Mouse (Mus musculus): Measurements from ENCODE around the gene Eif4e2. TPM values are rescaled to one million over a fixed set of nuclear protein-coding genes. Genes with fewer than 3 reads are reported as not detected.

Eif4e2 gene
- polyA plus RNA-seq (2014; fragmentation: Nextera tagmentation; extraction: Ambion mirVana): 129 and 135 TPM in 2 replicates

DNA sequence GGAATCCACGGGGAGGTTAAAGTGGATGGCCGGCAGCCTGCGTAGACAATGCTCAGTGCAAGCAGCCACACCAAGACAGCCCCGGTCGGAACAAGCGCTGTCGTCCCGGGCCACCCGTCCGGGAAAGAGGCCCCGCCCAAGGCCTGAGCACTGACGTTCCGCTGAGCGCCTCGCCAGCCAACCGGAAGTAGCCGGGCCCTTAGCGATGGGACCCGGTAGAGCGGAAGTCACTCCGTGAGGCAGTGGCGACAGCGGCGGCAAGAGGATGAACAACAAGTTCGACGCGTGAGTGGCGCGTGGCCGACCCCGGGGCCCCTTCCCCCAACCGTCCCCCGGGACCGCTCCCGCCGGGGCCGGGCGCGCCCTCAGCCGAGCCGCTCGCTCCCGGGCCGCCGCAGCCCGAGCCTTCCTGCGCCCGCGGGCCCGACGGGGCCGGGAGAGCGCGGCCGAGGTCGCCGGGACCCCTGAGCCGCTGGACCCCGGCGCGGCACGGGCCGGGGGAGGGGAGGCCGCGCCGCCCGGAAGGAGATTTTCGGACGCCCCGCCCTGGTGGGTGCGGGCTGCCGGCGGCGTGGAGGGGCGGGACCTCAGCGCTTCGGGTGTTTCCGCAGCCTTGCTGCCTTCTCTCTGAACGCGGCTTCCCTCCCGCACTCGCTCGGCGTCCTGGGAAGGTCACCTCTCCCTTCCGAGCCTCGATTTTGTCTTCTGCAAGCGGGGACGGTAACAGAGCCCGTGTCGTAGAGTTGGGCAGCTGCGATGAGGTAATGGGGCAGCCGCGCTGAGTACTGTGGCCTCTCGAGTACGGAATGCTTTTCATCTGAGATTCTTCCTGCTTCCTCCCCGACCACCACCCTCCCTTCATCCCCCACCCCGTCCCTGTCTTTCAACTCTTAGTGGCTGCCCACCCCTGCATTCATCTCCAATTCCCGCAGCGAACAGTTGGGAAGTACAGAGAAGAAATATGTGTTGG, at the start of gene Eif4e2:
Gene Eif4e2, plus strand, starts transcription at position 180 of the 970 bp plus-strand sequence.
- DNase-seq (ENCODE audit: low spot score) (peak; percentile 97), ATAC-seq (ENCODE audit: insufficient read depth, low FRiP score, low TSS enrichment) (peak; percentile 97)
- H3K27me3 ChIP-seq (ENCODE audit: control insufficient read depth, insufficient read depth, low read length): no peaks in the 10 kb centered on the region
- no peaks in the 10 kb centered on the region for H3K9me3 ChIP-seq (ENCODE audit: control insufficient read depth, low read length)
- peak within 1 kb of the TSS; percentile 90 for H3K9ac ChIP-seq (ENCODE audit: low read length)
- peak within 1 kb of the TSS; percentile 97 for H3K27ac ChIP-seq (ENCODE audit: low read depth, low read length)
- under 1% methylated on average over 57 of the region's 99 CpGs for WGBS
- H3K4me1 ChIP-seq (ENCODE audit: control insufficient read depth, insufficient read depth, low read length): peaks cover 13% of the 10 kb centered on the region
- peak within 1 kb of the TSS; percentile 62 for H3K4me2 ChIP-seq (ENCODE audit: low read depth)
- no peaks in the 10 kb centered on the region for H3K36me3 ChIP-seq (ENCODE audit: control insufficient read depth, insufficient read depth, low read length)
- H3K4me3 ChIP-seq (ENCODE audit: low read depth, low read length): peak within 1 kb of the TSS; percentile 76

DNA sequence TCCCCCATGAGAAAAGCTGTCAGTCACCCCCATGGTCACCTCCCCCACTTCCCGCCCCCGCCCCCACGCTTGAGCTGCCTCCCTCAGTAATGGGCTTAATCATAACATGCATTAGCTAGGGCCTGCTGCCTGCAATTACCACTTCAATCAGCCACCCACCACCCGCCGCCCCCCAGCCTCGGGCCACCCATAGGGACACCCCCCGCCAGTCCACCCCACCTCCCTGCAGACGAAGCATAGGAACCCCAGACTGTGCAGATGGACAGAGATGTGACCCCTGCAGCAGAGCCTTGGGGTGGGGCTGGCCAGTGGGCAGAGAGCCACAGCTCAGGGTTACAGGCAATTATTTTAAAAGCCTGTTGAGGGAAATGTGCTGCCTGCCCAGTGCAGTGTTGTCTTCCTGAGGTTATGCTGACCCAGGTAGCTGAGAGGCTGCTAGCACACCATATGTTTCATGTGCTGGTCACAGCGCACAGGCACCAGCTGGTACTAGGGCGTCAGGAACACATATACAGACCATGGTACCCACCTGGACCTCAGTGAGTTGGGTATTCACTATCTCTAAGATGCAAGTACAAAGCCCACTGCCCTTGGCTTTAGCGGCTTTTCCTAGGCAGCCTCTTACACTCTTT, 49.4 kb upstream of the Eif4e2 start:
- peak; percentile 23; the same call in 1 of the 2 replicates for ATAC-seq (ENCODE audit: insufficient read depth, low FRiP score, low TSS enrichment)
- no peak for DNase-seq (ENCODE audit: low spot score)
- no peak overlapping the region for H3K4me3 ChIP-seq (ENCODE audit: low read depth, low read length)
- H3K9me3 ChIP-seq (ENCODE audit: control insufficient read depth, low read length): no peaks in the 10 kb centered on the region
- H3K27me3 ChIP-seq (ENCODE audit: control insufficient read depth, insufficient read depth, low read length): peaks cover 10% of the 10 kb centered on the region
- no peak overlapping the region for H3K9ac ChIP-seq (ENCODE audit: low read length)
- H3K4me2 ChIP-seq (ENCODE audit: low read depth): no peak overlapping the region
- H3K36me3 ChIP-seq (ENCODE audit: control insufficient read depth, insufficient read depth, low read length): no peaks in the 10 kb centered on the region
- H3K27ac ChIP-seq (ENCODE audit: low read depth, low read length): no peak overlapping the region
- H3K4me1 ChIP-seq (ENCODE audit: control insufficient read depth, insufficient read depth, low read length): no peaks in the 10 kb centered on the region
- 35% methylated on average over 11 of the region's 11 CpGs for WGBS

DNA sequence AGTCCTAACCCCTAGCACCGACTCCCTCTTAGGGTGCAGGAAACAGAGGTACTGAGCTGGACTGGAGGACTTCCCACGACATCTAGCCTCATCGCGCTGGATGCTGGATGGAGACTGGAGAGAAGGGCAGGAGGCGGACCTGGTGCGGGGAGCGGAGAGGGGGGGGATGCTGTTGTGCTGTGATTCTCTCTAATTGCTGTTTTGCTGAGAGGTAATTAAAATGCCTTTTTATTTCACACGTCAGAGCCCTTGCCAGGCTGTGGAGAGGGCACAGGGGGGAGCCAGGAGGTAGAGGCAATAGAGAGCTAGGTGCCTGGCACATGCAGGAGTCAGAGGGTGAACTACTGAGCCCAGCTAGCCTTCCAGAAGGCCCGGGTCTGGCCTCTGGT, 48.9 kb upstream of the Eif4e2 start:
- ATAC-seq (ENCODE audit: insufficient read depth, low FRiP score, low TSS enrichment): no peak
- Histone ChIP-seq H3K27me3 (ENCODE audit: control insufficient read depth, insufficient read depth, low read length) (peaks cover 10% of the 10 kb centered on the region), H3K4me2 (ENCODE audit: low read depth) (no peak overlapping the region), H3K36me3 (ENCODE audit: control insufficient read depth, insufficient read depth, low read length) (no peaks in the 10 kb centered on the region), H3K9me3 (ENCODE audit: control insufficient read depth, low read length) (no peaks in the 10 kb centered on the region), H3K9ac (ENCODE audit: low read length) (no peak overlapping the region), H3K4me3 (ENCODE audit: low read depth, low read length) (no peak overlapping the region), H3K4me1 (ENCODE audit: control insufficient read depth, insufficient read depth, low read length) (no peaks in the 10 kb centered on the region; the same call in 1 of the 2 replicates), H3K27ac (ENCODE audit: low read depth, low read length) (no peak overlapping the region)
- no peak for DNase-seq (ENCODE audit: low spot score)
- 39% methylated on average over 9 of the region's 9 CpGs for WGBS

DNA sequence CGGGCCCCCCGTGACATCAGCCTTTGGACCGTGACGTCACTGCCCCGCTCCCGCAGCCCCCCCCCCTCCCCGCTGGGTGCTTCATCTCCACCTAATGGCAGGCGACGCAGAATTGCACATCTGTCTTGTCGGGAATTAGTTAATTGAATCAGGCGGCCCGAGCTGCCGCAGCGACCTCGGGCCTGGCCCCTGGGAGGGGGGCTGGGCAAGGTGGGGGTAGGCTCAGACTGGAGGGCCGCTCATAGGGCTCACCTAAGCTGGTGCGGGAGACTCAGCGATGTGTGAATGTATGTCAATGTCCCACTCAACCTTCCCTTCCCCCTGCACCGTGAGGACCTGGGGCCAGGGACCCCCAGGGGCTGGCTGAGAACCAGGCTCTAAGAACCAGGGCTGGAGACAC, 43.3 kb upstream of the Eif4e2 start:
- 10% methylated on average over 18 of the region's 19 CpGs for WGBS
- no peaks in the 10 kb centered on the region; the same call in 1 of the 2 replicates for H3K27me3 ChIP-seq (ENCODE audit: control insufficient read depth, insufficient read depth, low read length)
- ATAC-seq (ENCODE audit: insufficient read depth, low FRiP score, low TSS enrichment) (peak; percentile 60), DNase-seq (ENCODE audit: low spot score) (peak; percentile 42)
- no peak overlapping the region; the same call in 1 of the 2 replicates for H3K4me2 ChIP-seq (ENCODE audit: low read depth)
- H3K27ac ChIP-seq (ENCODE audit: low read depth, low read length): peak overlapping the region; percentile 11; the same call in 1 of the 2 replicates
- no peak overlapping the region for H3K9ac ChIP-seq (ENCODE audit: low read length)
- H3K9me3 ChIP-seq (ENCODE audit: control insufficient read depth, low read length): no peaks in the 10 kb centered on the region
- no peaks in the 10 kb centered on the region for H3K36me3 ChIP-seq (ENCODE audit: control insufficient read depth, insufficient read depth, low read length)
- H3K4me3 ChIP-seq (ENCODE audit: low read depth, low read length): no peak overlapping the region
- H3K4me1 ChIP-seq (ENCODE audit: control insufficient read depth, insufficient read depth, low read length): peaks cover 7% of the 10 kb centered on the region; the same call in 1 of the 2 replicates

DNA sequence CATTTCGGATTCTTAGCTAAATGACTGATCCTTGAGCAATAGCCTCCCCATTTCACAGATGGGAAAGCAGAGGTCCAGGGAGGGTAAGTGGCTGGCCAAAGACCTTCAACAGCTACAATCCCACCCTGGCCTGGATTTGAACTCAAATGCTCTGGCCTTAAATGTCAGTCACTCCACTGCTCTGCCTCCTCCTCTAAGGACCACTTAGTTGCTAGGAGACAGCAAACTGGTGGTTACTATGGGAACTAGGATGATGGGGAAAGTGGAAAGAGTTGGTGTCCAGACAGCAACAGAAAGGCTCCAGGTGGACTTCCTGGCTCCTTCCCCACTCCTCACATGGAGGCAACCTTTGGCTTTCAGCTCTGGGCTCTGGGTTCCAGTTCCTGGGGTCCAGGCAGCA, 42.4 kb upstream of the Eif4e2 start:
- no peak overlapping the region for H3K27ac ChIP-seq (ENCODE audit: low read depth, low read length)
- DNase-seq (ENCODE audit: low spot score) (no peak), ATAC-seq (ENCODE audit: insufficient read depth, low FRiP score, low TSS enrichment) (no peak)
- H3K9ac ChIP-seq (ENCODE audit: low read length): no peak overlapping the region
- H3K9me3 ChIP-seq (ENCODE audit: control insufficient read depth, low read length): no peaks in the 10 kb centered on the region
- H3K36me3 ChIP-seq (ENCODE audit: control insufficient read depth, insufficient read depth, low read length): no peaks in the 10 kb centered on the region
- H3K27me3 ChIP-seq (ENCODE audit: control insufficient read depth, insufficient read depth, low read length): no peaks in the 10 kb centered on the region
- H3K4me1 ChIP-seq (ENCODE audit: control insufficient read depth, insufficient read depth, low read length): peaks cover 10% of the 10 kb centered on the region; the same call in 1 of the 2 replicates
- 74% methylated on average over 1 of the region's 1 CpGs for WGBS
- H3K4me2 ChIP-seq (ENCODE audit: low read depth): no peak overlapping the region
- no peak overlapping the region for H3K4me3 ChIP-seq (ENCODE audit: low read depth, low read length)

DNA sequence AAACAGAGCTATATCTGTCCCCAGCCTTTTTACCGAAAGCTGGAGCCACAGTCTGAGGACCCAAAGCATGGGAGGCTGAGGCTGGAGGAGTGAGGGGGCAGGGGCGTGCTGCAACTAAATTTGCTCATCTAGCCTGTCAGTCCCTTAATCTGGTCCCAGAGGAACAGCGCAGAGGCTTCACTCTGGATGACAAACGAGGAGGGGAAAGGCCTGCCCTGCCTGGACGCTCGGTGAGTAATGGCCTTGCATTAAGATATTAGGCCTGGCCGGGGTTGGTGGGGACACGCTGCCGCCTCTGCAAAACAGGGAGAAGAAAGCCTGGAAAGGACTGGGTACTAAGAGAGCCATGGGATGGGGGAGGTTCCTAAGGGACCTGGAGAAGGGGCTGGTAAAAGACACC, 41.4 kb upstream of the Eif4e2 start:
- no peak overlapping the region for H3K4me2 ChIP-seq (ENCODE audit: low read depth)
- no peak overlapping the region for H3K4me3 ChIP-seq (ENCODE audit: low read depth, low read length)
- H3K27ac ChIP-seq (ENCODE audit: low read depth, low read length): peak overlapping the region; percentile 44; the same call in 1 of the 2 replicates
- H3K9ac ChIP-seq (ENCODE audit: low read length): no peak overlapping the region
- no peaks in the 10 kb centered on the region for H3K9me3 ChIP-seq (ENCODE audit: control insufficient read depth, low read length)
- ATAC-seq (ENCODE audit: insufficient read depth, low FRiP score, low TSS enrichment): no peak
- DNase-seq (ENCODE audit: low spot score): peak; percentile 54
- WGBS: 39% methylated on average over 9 of the region's 9 CpGs
- no peaks in the 10 kb centered on the region for H3K27me3 ChIP-seq (ENCODE audit: control insufficient read depth, insufficient read depth, low read length)
- H3K4me1 ChIP-seq (ENCODE audit: control insufficient read depth, insufficient read depth, low read length): peaks cover 10% of the 10 kb centered on the region; the same call in 1 of the 2 replicates
- no peaks in the 10 kb centered on the region for H3K36me3 ChIP-seq (ENCODE audit: control insufficient read depth, insufficient read depth, low read length)

DNA sequence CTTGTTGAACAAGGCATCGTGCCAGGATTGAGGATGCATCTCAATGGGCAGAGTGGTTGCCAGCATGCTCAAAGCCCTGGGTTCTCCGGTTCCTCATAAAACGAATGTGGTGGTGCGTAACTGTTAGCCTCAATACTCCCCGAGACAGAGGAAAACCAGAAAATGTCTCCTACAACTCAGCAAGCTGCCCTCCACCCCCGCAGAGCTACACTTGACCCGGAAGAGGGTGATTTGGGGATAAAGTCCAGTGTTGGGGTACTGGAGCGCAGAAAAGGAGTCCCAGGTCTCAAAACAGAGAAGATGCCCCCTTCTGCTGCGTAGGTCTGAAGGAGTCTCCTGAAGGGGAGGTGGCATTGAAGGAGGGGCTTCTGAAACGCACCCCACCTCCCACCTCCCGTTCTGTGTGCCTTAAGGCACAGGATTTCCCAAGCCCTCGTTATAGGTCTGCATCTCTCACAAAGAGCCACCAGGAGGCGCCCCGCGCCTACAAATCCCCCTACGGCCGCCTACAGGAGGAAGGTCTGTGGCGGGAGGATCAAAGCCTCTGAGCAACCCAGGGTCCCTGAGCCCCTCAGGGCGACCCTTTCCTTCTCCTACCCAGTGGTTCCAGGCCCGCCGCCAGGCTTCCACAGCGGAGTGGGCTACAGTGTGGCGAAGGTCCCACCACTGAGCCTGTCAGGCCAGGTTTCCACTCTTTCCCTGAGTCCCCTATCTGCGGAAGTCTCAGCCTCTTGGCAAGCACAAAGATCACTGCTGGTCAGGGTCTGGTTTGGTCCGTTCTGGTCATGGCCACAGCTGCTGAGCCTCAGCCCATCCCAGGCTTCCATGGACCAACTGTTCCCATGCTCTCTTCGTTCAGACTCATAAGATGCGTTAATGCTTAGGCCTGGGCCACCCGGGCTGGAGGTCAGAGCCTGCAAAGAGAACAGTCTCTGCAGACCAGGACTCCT, 39.4 kb upstream of the Eif4e2 start:
- no peak; the same call in 1 of the 2 replicates for ATAC-seq (ENCODE audit: insufficient read depth, low FRiP score, low TSS enrichment)
- H3K27me3 ChIP-seq (ENCODE audit: control insufficient read depth, insufficient read depth, low read length): no peaks in the 10 kb centered on the region
- WGBS: 20% methylated on average over 28 of the region's 28 CpGs
- no peak overlapping the region for H3K27ac ChIP-seq (ENCODE audit: low read depth, low read length)
- no peak overlapping the region for H3K9ac ChIP-seq (ENCODE audit: low read length)
- H3K4me3 ChIP-seq (ENCODE audit: low read depth, low read length): no peak overlapping the region
- peak; percentile 87 for DNase-seq (ENCODE audit: low spot score)
- H3K9me3 ChIP-seq (ENCODE audit: control insufficient read depth, low read length): no peaks in the 10 kb centered on the region
- H3K36me3 ChIP-seq (ENCODE audit: control insufficient read depth, insufficient read depth, low read length): no peaks in the 10 kb centered on the region
- no peak overlapping the region for H3K4me2 ChIP-seq (ENCODE audit: low read depth)
- peaks cover 10% of the 10 kb centered on the region; the same call in 1 of the 2 replicates for H3K4me1 ChIP-seq (ENCODE audit: control insufficient read depth, insufficient read depth, low read length)

DNA sequence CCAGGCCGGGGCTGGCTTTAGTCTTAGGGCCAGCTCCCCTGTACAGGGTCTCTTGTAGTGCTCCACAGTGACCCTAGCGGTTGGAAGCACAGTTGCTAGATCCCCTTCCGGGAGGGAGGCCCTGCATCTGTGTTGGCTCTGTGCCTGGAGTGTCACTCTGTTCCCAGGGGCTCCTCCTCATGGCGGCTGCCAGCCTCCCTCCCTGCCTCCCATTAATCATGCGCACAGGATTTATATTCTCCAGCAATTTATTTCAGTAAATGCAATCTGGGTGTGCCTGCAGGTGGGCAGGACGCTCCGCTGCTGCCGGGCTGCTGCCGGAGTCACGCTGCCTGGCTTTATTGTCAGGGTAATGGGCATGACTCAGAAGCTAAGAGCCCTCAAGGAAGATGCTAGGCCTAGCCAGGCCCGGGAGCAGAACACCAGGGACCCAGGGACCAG, 37.8 kb upstream of the Eif4e2 start:
- H3K4me3 ChIP-seq (ENCODE audit: low read depth, low read length): no peak overlapping the region
- ATAC-seq (ENCODE audit: insufficient read depth, low FRiP score, low TSS enrichment) (peak; percentile 80), DNase-seq (ENCODE audit: low spot score) (peak; percentile 75)
- H3K4me2 ChIP-seq (ENCODE audit: low read depth): no peak overlapping the region
- H3K27me3 ChIP-seq (ENCODE audit: control insufficient read depth, insufficient read depth, low read length): no peaks in the 10 kb centered on the region
- WGBS: 9% methylated on average over 11 of the region's 11 CpGs
- H3K27ac ChIP-seq (ENCODE audit: low read depth, low read length): no peak overlapping the region
- 0 out of 2 replicates have a peak, but pooled peaks cover 3% of the 10 kb centered on the region for H3K4me1 ChIP-seq (ENCODE audit: control insufficient read depth, insufficient read depth, low read length)
- no peaks in the 10 kb centered on the region for H3K9me3 ChIP-seq (ENCODE audit: control insufficient read depth, low read length)
- no peak overlapping the region for H3K9ac ChIP-seq (ENCODE audit: low read length)
- no peaks in the 10 kb centered on the region for H3K36me3 ChIP-seq (ENCODE audit: control insufficient read depth, insufficient read depth, low read length)
